Mouse (Mus musculus): ENCODE results near the gene Zfp974. TPM values are rescaled to one million over a fixed set of nuclear protein-coding genes. Genes with fewer than 3 reads are reported as not detected.
A peak's percentile ranks its signal among the peaks of the same experiment; 100 is the strongest.
"Not testable (repeated sequence)": the region's sequence is repeated elsewhere in the genome, so short reads cannot be mapped to it uniquely, and the experiment has no call there.

Zfp974 gene
- polyA plus RNA-seq (2012; rRNA removed) = 0.94 and 1.0 TPM in 2 replicates

- H3K27ac ChIP-seq (ENCODE audit: control insufficient read depth, insufficient read depth, low read length) = no peak within 1 kb of the TSS
Measured at GRCm38 (mm10) chr7:27928818-27929695, at the start of gene Zfp974. Gene Zfp974, minus strand, starts transcription at chr7:27929460.

GRCm38 (mm10) chr7:27949451-27949850 lies 20.2 kb upstream of the Zfp974 start:
- not testable (repeated sequence) for H3K27me3 ChIP-seq (ENCODE audit: control insufficient read depth, insufficient read depth, low read length); H3K4me3 ChIP-seq (ENCODE audit: control insufficient read depth, insufficient read depth, low read length); H3K27ac ChIP-seq (ENCODE audit: control insufficient read depth, insufficient read depth, low read length); H3K36me3 ChIP-seq (ENCODE audit: control insufficient read depth, insufficient read depth, low read length); H3K4me1 ChIP-seq (replicated peaks; ENCODE audit: control insufficient read depth, insufficient read depth, low read length); DNase-seq
- 96% methylated on average over 13 of the region's 13 CpGs for WGBS

More at GRCm38 (mm10) chr7:27928818-27929695, at the start of gene Zfp974:
- no peak for TF ChIP-seq POLR2A (IDR thresholded peaks at IDR 0.05; ENCODE audit: control insufficient read depth, extremely low read depth, insufficient read depth, low read length, poor library complexity)
- Histone ChIP-seq H3K4me3 (ENCODE audit: control insufficient read depth, insufficient read depth, low read length) (peak within 1 kb of the TSS; percentile 76), H3K4me1 (replicated peaks; ENCODE audit: control insufficient read depth, insufficient read depth, low read length) (peaks cover 13% of the 10 kb centered on the region), H3K27me3 (ENCODE audit: control insufficient read depth, insufficient read depth, low read length) (no peaks in the 10 kb centered on the region), H3K36me3 (ENCODE audit: control insufficient read depth, insufficient read depth, low read length) (no peaks in the 10 kb centered on the region)
- DNase-seq = peak; percentile 62
- 7% methylated on average over 40 of the region's 40 CpGs for WGBS

- 18% methylated on average over 5 of the region's 7 CpGs for WGBS
- H3K4me1 ChIP-seq (replicated peaks; ENCODE audit: control insufficient read depth, insufficient read depth, low read length) = not testable (repeated sequence)
- DNase-seq = peak; percentile 23
Measured at GRCm38 (mm10) chr7:27941869-27942268, 12.6 kb upstream of the Zfp974 start.

GRCm38 (mm10) chr7:27933800-27934158 lies 4.5 kb upstream of the Zfp974 start:
- not testable (repeated sequence) for DNase-seq; H3K4me3 ChIP-seq (ENCODE audit: control insufficient read depth, insufficient read depth, low read length); H3K36me3 ChIP-seq (ENCODE audit: control insufficient read depth, insufficient read depth, low read length); H3K4me1 ChIP-seq (replicated peaks; ENCODE audit: control insufficient read depth, insufficient read depth, low read length); H3K27ac ChIP-seq (ENCODE audit: control insufficient read depth, insufficient read depth, low read length); H3K27me3 ChIP-seq (ENCODE audit: control insufficient read depth, insufficient read depth, low read length)
- 14% methylated on average over 1 of the region's 9 CpGs for WGBS

More at GRCm38 (mm10) chr7:27941869-27942268, 12.6 kb upstream of the Zfp974 start:
- H3K36me3 ChIP-seq (ENCODE audit: control insufficient read depth, insufficient read depth, low read length); H3K27ac ChIP-seq (ENCODE audit: control insufficient read depth, insufficient read depth, low read length); H3K4me3 ChIP-seq (ENCODE audit: control insufficient read depth, insufficient read depth, low read length); H3K27me3 ChIP-seq (ENCODE audit: control insufficient read depth, insufficient read depth, low read length): not testable (repeated sequence)

GRCm38 (mm10) chr7:27933050-27933799 lies 4.0 kb upstream of the Zfp974 start:
- no peak overlapping the region for H3K27ac ChIP-seq (ENCODE audit: control insufficient read depth, insufficient read depth, low read length)
- peaks cover 11% of the 10 kb centered on the region for H3K4me1 ChIP-seq (replicated peaks; ENCODE audit: control insufficient read depth, insufficient read depth, low read length)
- no peaks in the 10 kb centered on the region for H3K27me3 ChIP-seq (ENCODE audit: control insufficient read depth, insufficient read depth, low read length)
- WGBS = 12% methylated on average over 7 of the region's 7 CpGs
- no peak overlapping the region for H3K4me3 ChIP-seq (ENCODE audit: control insufficient read depth, insufficient read depth, low read length)
- peak; percentile 13 for DNase-seq
- TF ChIP-seq POLR2A (IDR thresholded peaks at IDR 0.05; ENCODE audit: control insufficient read depth, extremely low read depth, insufficient read depth, low read length, poor library complexity) = no peak
- no peak for TF ChIP-seq CTCF (IDR thresholded peaks at IDR 0.05; ENCODE audit: borderline replicate concordance, control insufficient read depth, extremely low read depth, insufficient read depth, low read length, poor library complexity)
- H3K36me3 ChIP-seq (ENCODE audit: control insufficient read depth, insufficient read depth, low read length) = no peaks in the 10 kb centered on the region

- not testable (repeated sequence) for H3K36me3 ChIP-seq (ENCODE audit: control insufficient read depth, insufficient read depth, low read length); H3K27me3 ChIP-seq (ENCODE audit: control insufficient read depth, insufficient read depth, low read length); H3K4me3 ChIP-seq (ENCODE audit: control insufficient read depth, insufficient read depth, low read length); H3K27ac ChIP-seq (ENCODE audit: control insufficient read depth, insufficient read depth, low read length); H3K4me1 ChIP-seq (replicated peaks; ENCODE audit: control insufficient read depth, insufficient read depth, low read length)
- 37% methylated on average over 4 of the region's 4 CpGs for WGBS
- peak; percentile 9 for DNase-seq
Measured at GRCm38 (mm10) chr7:27927041-27927440, 2.2 kb downstream of the Zfp974 start.

GRCm38 (mm10) chr7:27910952-27911351 lies 18.3 kb downstream of the Zfp974 start:
- not testable (repeated sequence) for H3K27ac ChIP-seq (ENCODE audit: control insufficient read depth, insufficient read depth, low read length); H3K4me3 ChIP-seq (ENCODE audit: control insufficient read depth, insufficient read depth, low read length); H3K27me3 ChIP-seq (ENCODE audit: control insufficient read depth, insufficient read depth, low read length); H3K36me3 ChIP-seq (ENCODE audit: control insufficient read depth, insufficient read depth, low read length); DNase-seq; H3K4me1 ChIP-seq (replicated peaks; ENCODE audit: control insufficient read depth, insufficient read depth, low read length)
- 95% methylated on average over 4 of the region's 4 CpGs for WGBS

Measured in thymus, adult 2 months (tissue).